Mouse (Mus musculus): Measurements from ENCODE around the gene Nfix. TPM values are rescaled to one million over a fixed set of nuclear protein-coding genes. Genes with fewer than 3 reads are reported as not detected.

Gene Nfix
- total RNA-seq, 2 experiments from 2014 or later = 607 to 678 TPM

- peak in 1 of 2 experiments; percentile 57 for DNase-seq (ENCODE audit: low spot score in 2 of 2)
These were observed 17.5 kb downstream of the Nfix start for GRCm38 (mm10) chr8:84782680-84783079.

GRCm38 (mm10) chr8:84781686-84782505 is 18.2 kb downstream of the Nfix start:
- peak in 1 of 2 experiments; percentile 45 for DNase-seq (ENCODE audit: low spot score in 2 of 2)

GRCm38 (mm10) chr8:84780949-84781680 is 19.0 kb downstream of the Nfix start:
- DNase-seq (ENCODE audit: low spot score in 2 of 2) = peak in 1 of 2 experiments; percentile 29

GRCm38 (mm10) chr8:84780225-84780555 is 20.0 kb downstream of the Nfix start:
- no peak for DNase-seq (ENCODE audit: low spot score in 2 of 2)

GRCm38 (mm10) chr8:84779519-84780224 is 20.5 kb downstream of the Nfix start:
- DNase-seq (ENCODE audit: low spot score in 2 of 2) = peak in 1 of 2 experiments; percentile 51

GRCm38 (mm10) chr8:84778638-84779380 is 21.3 kb downstream of the Nfix start:
- DNase-seq (ENCODE audit: low spot score in 2 of 2) = peak in 1 of 2 experiments; percentile 55

- no peak for DNase-seq (ENCODE audit: low spot score in 2 of 2)
These were observed 22.1 kb downstream of the Nfix start for GRCm38 (mm10) chr8:84777899-84778637.

- no peak for DNase-seq (ENCODE audit: low spot score in 2 of 2)
These were observed 23.6 kb downstream of the Nfix start for GRCm38 (mm10) chr8:84776569-84776968.

- no peak for DNase-seq (ENCODE audit: low spot score in 2 of 2)
These were observed 24.5 kb downstream of the Nfix start for GRCm38 (mm10) chr8:84775621-84776113.

- no peak for DNase-seq (ENCODE audit: low spot score in 2 of 2)
These were observed 25.0 kb downstream of the Nfix start for GRCm38 (mm10) chr8:84775105-84775591.

GRCm38 (mm10) chr8:84774473-84774911 is 25.7 kb downstream of the Nfix start:
- peak; percentile 73 to 84 for DNase-seq (ENCODE audit: low spot score in 2 of 2)

GRCm38 (mm10) chr8:84773833-84774232 is 26.3 kb downstream of the Nfix start:
- DNase-seq (ENCODE audit: low spot score in 2 of 2) = peak; percentile 81 to 83

GRCm38 (mm10) chr8:84773304-84773703 is 26.8 kb downstream of the Nfix start:
- no peak for DNase-seq (ENCODE audit: low spot score in 2 of 2)

- no peak for DNase-seq (ENCODE audit: low spot score in 2 of 2)
These were observed 27.5 kb downstream of the Nfix start for GRCm38 (mm10) chr8:84772628-84773027.

- DNase-seq (ENCODE audit: low spot score in 2 of 2) = peak in 1 of 2 experiments; percentile 64
These were observed 28.2 kb downstream of the Nfix start for GRCm38 (mm10) chr8:84771941-84772378.

GRCm38 (mm10) chr8:84771000-84771687 is 29.0 kb downstream of the Nfix start:
- DNase-seq (ENCODE audit: low spot score in 2 of 2) = no peak

GRCm38 (mm10) chr8:84770100-84770953 is 29.8 kb downstream of the Nfix start:
- DNase-seq (ENCODE audit: low spot score in 2 of 2) = no peak

- no peak for DNase-seq (ENCODE audit: low spot score in 2 of 2)
These were observed 30.8 kb downstream of the Nfix start for GRCm38 (mm10) chr8:84769324-84769723.

Data from layer of hippocampus, postnatal 10 days (tissue).